Mouse (Mus musculus): ENCODE data around the gene Edf1. TPM values are rescaled to one million over a fixed set of nuclear protein-coding genes. Genes with fewer than 3 reads are reported as not detected.

The Edf1 gene
- total RNA-seq, 1 experiment: 179 TPM

DNA sequence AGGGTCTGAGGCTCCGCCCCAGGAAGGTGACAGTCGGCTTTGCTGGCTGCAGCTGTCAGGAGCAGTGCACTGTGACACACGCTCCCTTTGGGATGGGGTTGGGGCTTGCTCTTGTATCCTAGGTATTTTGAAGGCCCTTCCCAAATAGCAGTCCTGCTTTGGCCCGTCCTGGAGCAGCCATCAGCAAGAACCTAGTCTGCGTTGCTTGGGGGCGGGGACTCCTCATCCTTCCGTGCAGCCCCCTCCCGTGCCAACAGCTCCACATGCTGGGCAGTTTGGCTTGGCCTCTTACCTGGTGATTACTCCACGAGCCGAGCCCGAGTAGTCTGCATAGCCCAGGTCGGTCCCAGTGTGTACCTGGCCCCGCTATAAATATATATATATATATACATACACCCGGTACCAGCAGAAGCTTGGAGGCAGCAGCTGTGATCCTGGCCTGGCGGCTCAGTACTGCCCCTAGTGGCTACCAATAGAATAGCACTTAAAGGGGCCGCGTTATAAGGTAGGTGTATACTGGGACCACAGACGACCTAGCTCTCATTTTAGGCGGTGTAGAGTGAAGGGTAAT, 23.7 kb downstream of the Edf1 start, which contains the start of gene Ajm1:
Ajm1 (minus strand) TSS at position 464 of the 571 bp plus-strand sequence.
- Histone ChIP-seq H3K4me3 (ENCODE audit: insufficient read depth in 1 of 2, low read depth in 1 of 2, low read length in 2 of 2, poor library complexity in 1 of 2, severe bottlenecking in 1 of 2) (no peak within 1 kb of the TSS), H3K9me3 (ENCODE audit: control insufficient read depth, insufficient read depth, low read depth, low read length) (no peaks in the 10 kb centered on the region), H3K9ac (ENCODE audit: insufficient read depth, low read depth, low read length, poor library complexity, severe bottlenecking) (no peak within 1 kb of the TSS), H3K4me1 (ENCODE audit: control insufficient read depth in 2 of 2, insufficient read depth in 2 of 2, low read length in 2 of 2, poor library complexity in 1 of 2) (peaks cover 0 to 31% of the 10 kb centered on the region in 2 experiments; a peak in 2 of 4 replicates), H3K27ac (ENCODE audit: insufficient read depth, low read depth, low read length, poor library complexity, severe bottlenecking) (no peak within 1 kb of the TSS), H3K36me3 (ENCODE audit: control insufficient read depth, insufficient read depth, low read length, poor library complexity, severe bottlenecking) (peaks cover 16% of the 10 kb centered on the region; the same call in 1 of the 2 replicates)
- no peak for TF ChIP-seq ZC3H11A (IDR thresholded peaks at IDR 0.05; ENCODE audit: borderline replicate concordance, low read depth, low read length)
- no peak for TF ChIP-seq ZNF384 (IDR thresholded peaks at IDR 0.05; ENCODE audit: low read depth, low read length)
- no peak for TF ChIP-seq CHD2 (IDR thresholded peaks at IDR 0.05; ENCODE audit: low read depth, low read length)
- no peak for TF ChIP-seq HCFC1 (IDR thresholded peaks at IDR 0.05; ENCODE audit: borderline replicate concordance, insufficient read depth, low read length)
- no peak for TF ChIP-seq MAFK (IDR thresholded peaks at IDR 0.05; ENCODE audit: insufficient read depth, low read depth, low read length)
- in situ Hi-C loops (cut with MboI; ENCODE audit: low sequenced_read_pairs in 2 of 2, unreplicated experiment in 2 of 2): no loop called here
- no peak for DNase-seq (ENCODE audit: low read depth, low spot score)

DNA sequence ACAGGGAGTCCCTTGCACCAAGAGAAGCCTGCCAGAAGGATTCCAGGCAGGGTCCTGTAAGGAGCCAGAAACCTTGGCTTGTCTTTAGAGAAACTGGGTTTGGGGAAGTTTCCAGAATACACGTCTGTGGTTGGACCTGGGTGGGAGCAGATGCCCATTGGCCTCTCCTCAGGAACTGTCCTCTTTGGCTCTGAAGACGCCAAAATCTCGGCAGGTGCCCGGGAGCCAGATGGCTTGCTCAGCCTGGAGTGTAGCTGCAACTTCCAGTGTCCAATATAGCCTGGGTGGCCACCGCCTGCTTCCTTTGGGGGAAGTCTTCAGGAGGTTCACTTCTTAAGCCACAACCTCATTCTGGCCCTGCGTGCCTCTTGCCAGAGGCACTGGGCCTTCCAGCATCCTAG, 24.3 kb downstream of the Edf1 start:
- H3K4me1 ChIP-seq (ENCODE audit: control insufficient read depth in 2 of 2, insufficient read depth in 2 of 2, low read length in 2 of 2, poor library complexity in 1 of 2): peaks cover 0 to 28% of the 10 kb centered on the region in 2 experiments; a peak in 2 of 4 replicates
- H3K9ac ChIP-seq (ENCODE audit: insufficient read depth, low read depth, low read length, poor library complexity, severe bottlenecking): no peak overlapping the region
- H3K36me3 ChIP-seq (ENCODE audit: control insufficient read depth, insufficient read depth, low read length, poor library complexity, severe bottlenecking): peaks cover 21% of the 10 kb centered on the region; the same call in 1 of the 2 replicates
- no peak overlapping the region for H3K27ac ChIP-seq (ENCODE audit: insufficient read depth, low read depth, low read length, poor library complexity, severe bottlenecking)
- no peak for DNase-seq (ENCODE audit: low read depth, low spot score)
- no peak for TF ChIP-seq ZC3H11A (IDR thresholded peaks at IDR 0.05; ENCODE audit: borderline replicate concordance, low read depth, low read length)
- TF ChIP-seq MAFK (IDR thresholded peaks at IDR 0.05; ENCODE audit: insufficient read depth, low read depth, low read length): no peak
- H3K4me3 ChIP-seq (ENCODE audit: insufficient read depth in 1 of 2, low read depth in 1 of 2, low read length in 2 of 2, poor library complexity in 1 of 2, severe bottlenecking in 1 of 2): no peak overlapping the region
- H3K9me3 ChIP-seq (ENCODE audit: control insufficient read depth, insufficient read depth, low read depth, low read length): no peaks in the 10 kb centered on the region
- in situ Hi-C loops (cut with MboI; ENCODE audit: low sequenced_read_pairs in 2 of 2, unreplicated experiment in 2 of 2): no loop called here

DNA sequence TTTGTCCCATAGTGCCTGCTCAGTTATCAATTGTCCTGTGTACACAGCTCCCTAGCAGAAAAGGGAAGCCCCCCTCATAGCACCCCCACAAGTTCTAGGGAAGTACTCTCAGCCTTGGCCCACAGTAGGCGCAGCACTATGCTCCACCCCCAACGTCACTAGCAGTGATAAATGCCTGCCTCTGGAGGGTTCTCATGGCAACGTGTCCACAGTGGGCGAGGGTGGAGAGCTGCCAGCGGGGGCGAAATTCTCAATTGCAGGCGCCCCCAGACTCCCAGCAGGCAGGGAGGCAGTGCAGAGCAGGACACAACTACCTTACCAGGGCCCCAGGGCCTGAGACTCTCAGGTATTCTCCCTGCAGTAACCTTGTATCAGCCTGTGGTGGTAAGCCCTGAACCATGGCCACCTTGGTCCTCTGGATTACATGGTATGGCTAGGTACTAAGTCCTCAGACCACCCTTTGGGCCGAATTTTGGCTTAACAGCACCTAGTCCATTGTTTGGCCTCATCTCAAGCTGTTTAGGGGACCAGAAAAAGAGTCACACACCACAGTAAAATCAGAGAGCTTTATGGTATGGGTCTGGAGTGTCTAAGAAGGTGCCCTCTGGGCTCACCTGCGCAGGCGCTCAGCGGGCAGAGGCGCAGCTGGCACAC, 24.9 kb downstream of the Edf1 start:
- in situ Hi-C loops (cut with MboI; ENCODE audit: low sequenced_read_pairs in 2 of 2, unreplicated experiment in 2 of 2): no loop called here
- no peaks in the 10 kb centered on the region for H3K9me3 ChIP-seq (ENCODE audit: control insufficient read depth, insufficient read depth, low read depth, low read length)
- H3K4me3 ChIP-seq (ENCODE audit: insufficient read depth in 1 of 2, low read depth in 1 of 2, low read length in 2 of 2, poor library complexity in 1 of 2, severe bottlenecking in 1 of 2): no peak overlapping the region
- TF ChIP-seq ZC3H11A (IDR thresholded peaks at IDR 0.05; ENCODE audit: borderline replicate concordance, low read depth, low read length) (no peak), CHD2 (IDR thresholded peaks at IDR 0.05; ENCODE audit: low read depth, low read length) (no peak), HCFC1 (IDR thresholded peaks at IDR 0.05; ENCODE audit: borderline replicate concordance, insufficient read depth, low read length) (no peak), MAFK (IDR thresholded peaks at IDR 0.05; ENCODE audit: insufficient read depth, low read depth, low read length) (no peak), ZNF384 (IDR thresholded peaks at IDR 0.05; ENCODE audit: low read depth, low read length) (no peak)
- H3K36me3 ChIP-seq (ENCODE audit: control insufficient read depth, insufficient read depth, low read length, poor library complexity, severe bottlenecking): peaks cover 27% of the 10 kb centered on the region; the same call in 1 of the 2 replicates
- no peak overlapping the region for H3K27ac ChIP-seq (ENCODE audit: insufficient read depth, low read depth, low read length, poor library complexity, severe bottlenecking)
- DNase-seq (ENCODE audit: low read depth, low spot score): no peak
- H3K9ac ChIP-seq (ENCODE audit: insufficient read depth, low read depth, low read length, poor library complexity, severe bottlenecking): no peak overlapping the region
- H3K4me1 ChIP-seq (ENCODE audit: control insufficient read depth in 2 of 2, insufficient read depth in 2 of 2, low read length in 2 of 2, poor library complexity in 1 of 2): peaks cover 0 to 22% of the 10 kb centered on the region in 2 experiments; a peak in 2 of 4 replicates

DNA sequence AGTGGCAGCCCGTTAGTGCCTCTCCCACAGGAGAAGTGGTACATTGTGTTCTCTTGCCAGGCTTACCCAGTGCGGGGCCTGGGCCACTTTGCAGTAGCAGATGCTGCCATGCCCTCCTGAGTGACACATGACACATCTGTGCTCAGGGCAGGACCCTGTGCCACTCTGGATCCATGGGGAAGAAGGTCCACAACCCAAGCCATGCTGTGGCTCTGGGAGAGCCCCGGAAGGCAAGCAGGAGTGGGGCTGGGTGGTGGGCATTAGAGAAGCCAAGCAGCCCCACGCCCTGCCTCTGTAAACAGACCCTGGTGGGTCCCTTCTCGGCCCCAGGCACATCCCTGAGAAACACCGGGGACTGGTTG, 25.5 kb downstream of the Edf1 start:
- no peak for TF ChIP-seq HCFC1 (IDR thresholded peaks at IDR 0.05; ENCODE audit: borderline replicate concordance, insufficient read depth, low read length)
- TF ChIP-seq ZC3H11A (IDR thresholded peaks at IDR 0.05; ENCODE audit: borderline replicate concordance, low read depth, low read length): no peak
- TF ChIP-seq ZNF384 (IDR thresholded peaks at IDR 0.05; ENCODE audit: low read depth, low read length): no peak
- TF ChIP-seq MAFK (IDR thresholded peaks at IDR 0.05; ENCODE audit: insufficient read depth, low read depth, low read length): no peak
- TF ChIP-seq CHD2 (IDR thresholded peaks at IDR 0.05; ENCODE audit: low read depth, low read length): no peak
- H3K36me3 ChIP-seq (ENCODE audit: control insufficient read depth, insufficient read depth, low read length, poor library complexity, severe bottlenecking): peaks cover 27% of the 10 kb centered on the region; the same call in 1 of the 2 replicates
- no peak for DNase-seq (ENCODE audit: low read depth, low spot score)

More for the DNA sequence above, 25.5 kb downstream of the Edf1 start:
- Histone ChIP-seq H3K4me1 (ENCODE audit: control insufficient read depth in 2 of 2, insufficient read depth in 2 of 2, low read length in 2 of 2, poor library complexity in 1 of 2) (peaks cover 0 to 18% of the 10 kb centered on the region in 2 experiments; a peak in 2 of 4 replicates), H3K27ac (ENCODE audit: insufficient read depth, low read depth, low read length, poor library complexity, severe bottlenecking) (no peak overlapping the region), H3K9ac (ENCODE audit: insufficient read depth, low read depth, low read length, poor library complexity, severe bottlenecking) (no peak overlapping the region), H3K9me3 (ENCODE audit: control insufficient read depth, insufficient read depth, low read depth, low read length) (no peaks in the 10 kb centered on the region), H3K4me3 (ENCODE audit: insufficient read depth in 1 of 2, low read depth in 1 of 2, low read length in 2 of 2, poor library complexity in 1 of 2, severe bottlenecking in 1 of 2) (no peak overlapping the region)
- in situ Hi-C loops (cut with MboI; ENCODE audit: low sequenced_read_pairs in 2 of 2, unreplicated experiment in 2 of 2): no loop called here
